Mouse (Mus musculus) liver, postnatal 0 days (tissue): ENCODE data around the gene Klhdc10.
A peak's percentile ranks its signal among the peaks of the same experiment; 100 is the strongest.

Experiments used
- CTCF ChIP-seq: sonication (generic); IDR thresholded peaks from 2 replicates; pipeline ENCODE4 v1.5.1; 2016; ENCODE audit warnings: antibody characterized with exemption, low read depth
- EP300 ChIP-seq: IDR thresholded peaks from 2 replicates; pipeline ENCODE4 v1.6.1; 2016; ENCODE audit warnings: antibody characterized with exemption, low read depth, mild to moderate bottlenecking

GRCm38 (mm10) chr6:30356680-30357079 lies 45.0 kb upstream of the Klhdc10 start:
- TF ChIP-seq CTCF (peak; percentile 22; the same call in 1 of the 2 replicates), EP300 (no peak)
